Mouse (Mus musculus) MEL (cell line): Measurements from ENCODE around the gene Snrpd3. TPM values are rescaled to one million over a fixed set of nuclear protein-coding genes. Genes with fewer than 3 reads are reported as not detected.

Experiments
- DNase-seq: peaks from one replicate; pipeline ENCODE4 v3.0.0; 2011; ENCODE audit warnings: low read depth, low spot score
- H3K27ac ChIP-seq: 2 replicates; pipeline ENCODE4 v1.5.1; 2012; ENCODE audit warnings: low read depth, mild to moderate bottlenecking, control low read depth, low read length, moderate library complexity; ENCODE audit not compliant: control insufficient read depth
- H3K27me3 ChIP-seq, 2 experiments: fragments of 150-350 bp in 1 of 2; sonication (generic) in 1 of 2; 2 replicates each; pipeline ENCODE4 v1.6.1; 2012; ENCODE audit warnings: low read length in 2 of 2, mild to moderate bottlenecking in 2 of 2, improper control_type of control experiment in 1 of 2, moderate library complexity in 1 of 2; ENCODE audit not compliant: insufficient read depth in 2 of 2, control insufficient read depth in 1 of 2
- H3K36me3 ChIP-seq, 2 experiments: 2 replicates each; pipeline ENCODE4 v1.6.1; 2012 to 2014; ENCODE audit warnings: low read length in 2 of 2, improper control_type of control experiment in 1 of 2, inconsistent platforms in 1 of 2, mild to moderate bottlenecking in 1 of 2; ENCODE audit not compliant: insufficient read depth in 2 of 2, control insufficient read depth in 1 of 2
- H3K4me1 ChIP-seq, 2 experiments: fragments of 150-350 bp in 1 of 2; sonication (generic) in 1 of 2; 2 replicates each; pipeline ENCODE4 v1.6.1; 2012; ENCODE audit warnings: low read length in 2 of 2, improper control_type of control experiment in 1 of 2, mild to moderate bottlenecking in 1 of 2; ENCODE audit not compliant: insufficient read depth in 2 of 2, control insufficient read depth in 1 of 2
- H3K4me3 ChIP-seq, 2 experiments: fragments of 150-350 bp in 1 of 2; sonication (generic) in 1 of 2; 2 replicates each; pipeline ENCODE4 v1.5.1; 2012; ENCODE audit warnings: low read depth in 2 of 2, low read length in 2 of 2, mild to moderate bottlenecking in 2 of 2, moderate library complexity in 2 of 2, control low read depth in 1 of 2, improper control_type of control experiment in 1 of 2; ENCODE audit not compliant: control insufficient read depth in 1 of 2, insufficient read depth in 1 of 2
- H3K79me2 ChIP-seq: 2 replicates; pipeline ENCODE4 v1.6.1; 2012; ENCODE audit warnings: mild to moderate bottlenecking, low read length, moderate library complexity; ENCODE audit not compliant: control insufficient read depth, poor library complexity, insufficient read depth
- H3K9ac ChIP-seq: 2 replicates; pipeline ENCODE4 v1.6.1; 2012; ENCODE audit warnings: low read depth, mild to moderate bottlenecking, control low read depth, low read length, moderate library complexity; ENCODE audit not compliant: control insufficient read depth, poor library complexity, severe bottlenecking
- H3K9me3 ChIP-seq: fragments of 150-350 bp; sonication (generic); replicated peaks from 2 replicates; pipeline ENCODE4 v1.6.1; 2012; ENCODE audit warnings: mild to moderate bottlenecking, low read length, improper control_type of control experiment, moderate library complexity; ENCODE audit not compliant: insufficient read depth
- BHLHE40 ChIP-seq: IDR thresholded peaks from 2 replicates; pipeline ENCODE4 v1.6.1; 2012; ENCODE audit warnings: low read depth, mild to moderate bottlenecking, inconsistent platforms, low read length, improper control_type of control experiment, borderline replicate concordance
- CHD1 ChIP-seq: IDR thresholded peaks from 2 replicates; pipeline ENCODE4 v1.6.1; 2012; ENCODE audit warnings: low read depth, mild to moderate bottlenecking, inconsistent platforms, low read length, improper control_type of control experiment
- CTCF ChIP-seq, 3 experiments: IDR thresholded peaks in 2 of 3; conservative IDR thresholded peaks in 1 of 3; 2 replicates each; pipeline ENCODE4 v1.5.1; 2011 to 2012; ENCODE audit warnings: low read length in 3 of 3, low read depth in 2 of 3, mild to moderate bottlenecking in 2 of 3, improper control_type of control experiment in 1 of 3, inconsistent platforms in 1 of 3, mixed read lengths in 1 of 3, moderate library complexity in 1 of 3; ENCODE audit not compliant: control insufficient read depth in 1 of 3, insufficient read depth in 1 of 3, poor library complexity in 1 of 3, severe bottlenecking in 1 of 3
- E2F4 ChIP-seq: IDR thresholded peaks from 2 replicates; pipeline ENCODE4 v1.6.1; 2011; ENCODE audit warnings: low read depth, low read length, improper control_type of control experiment, borderline replicate concordance
- EP300 ChIP-seq, 2 experiments: IDR thresholded peaks; 2 replicates each; pipeline ENCODE4 v1.6.1; 2011; ENCODE audit warnings: improper control_type of control experiment in 2 of 2, low read length in 2 of 2, low read depth in 1 of 2, mild to moderate bottlenecking in 1 of 2
- ETS1 ChIP-seq: IDR thresholded peaks from 2 replicates; pipeline ENCODE4 v1.6.1; 2012; ENCODE audit warnings: low read depth, mild to moderate bottlenecking, inconsistent platforms, low read length, improper control_type of control experiment, moderate library complexity
- GABPA ChIP-seq: IDR thresholded peaks from 2 replicates; pipeline ENCODE4 v1.6.1; 2012; ENCODE audit warnings: low read depth, mild to moderate bottlenecking, inconsistent platforms, low read length, improper control_type of control experiment, moderate library complexity
- JUND ChIP-seq: IDR thresholded peaks from 2 replicates; pipeline ENCODE4 v1.6.1; 2011; ENCODE audit warnings: low read depth, mild to moderate bottlenecking, improper control_type of control experiment, low read length
- MAZ ChIP-seq: IDR thresholded peaks from 2 replicates; pipeline ENCODE4 v1.6.1; 2012; ENCODE audit warnings: low read depth, mild to moderate bottlenecking, inconsistent platforms, low read length, improper control_type of control experiment
- MEF2A ChIP-seq: IDR thresholded peaks from 2 replicates; pipeline ENCODE4 v1.6.1; 2014; ENCODE audit warnings: low read depth, mild to moderate bottlenecking, inconsistent platforms, low read length, improper control_type of control experiment; ENCODE audit not compliant: poor library complexity, insufficient replicate concordance, severe bottlenecking; ENCODE audit errors: extremely low read depth
- MXI1 ChIP-seq: IDR thresholded peaks from 2 replicates; pipeline ENCODE4 v1.6.1; 2011; ENCODE audit warnings: mild to moderate bottlenecking, low read depth, low read length, improper control_type of control experiment
- MYB ChIP-seq: IDR thresholded peaks from 2 replicates; pipeline ENCODE4 v1.6.1; 2011; ENCODE audit warnings: mild to moderate bottlenecking, low read depth, low read length, improper control_type of control experiment
- NRF1 ChIP-seq: IDR thresholded peaks from 2 replicates; pipeline ENCODE4 v1.6.1; 2014; ENCODE audit warnings: low read depth, mild to moderate bottlenecking, inconsistent platforms, low read length, improper control_type of control experiment, moderate library complexity; ENCODE audit not compliant: poor library complexity, insufficient read depth, severe bottlenecking
- POLR2AphosphoS2 ChIP-seq: IDR thresholded peaks from 2 replicates; pipeline ENCODE4 v1.6.1; 2011; ENCODE audit warnings: low read length, improper control_type of control experiment
- RAD21 ChIP-seq: IDR thresholded peaks from 2 replicates; pipeline ENCODE4 v1.6.1; 2011; ENCODE audit warnings: mild to moderate bottlenecking, low read depth, low read length, improper control_type of control experiment
- RCOR1 ChIP-seq: IDR thresholded peaks from 2 replicates; pipeline ENCODE4 v1.6.1; 2012; ENCODE audit warnings: low read depth, mild to moderate bottlenecking, inconsistent platforms, low read length, improper control_type of control experiment
- TAL1 ChIP-seq: IDR thresholded peaks from 2 replicates; pipeline ENCODE4 v1.6.1; 2012; ENCODE audit warnings: mild to moderate bottlenecking, inconsistent platforms, low read length, moderate library complexity, mixed read lengths
- TBP ChIP-seq: IDR thresholded peaks from 2 replicates; pipeline ENCODE4 v1.8.0; 2011; ENCODE audit warnings: low read depth, low read length, improper control_type of control experiment
- UBTF ChIP-seq: IDR thresholded peaks from 2 replicates; pipeline ENCODE4 v1.6.1; 2012; ENCODE audit warnings: low read depth, mild to moderate bottlenecking, inconsistent platforms, low read length, improper control_type of control experiment, moderate library complexity, borderline replicate concordance; ENCODE audit not compliant: insufficient read depth
- ZMIZ1 ChIP-seq: IDR thresholded peaks from 2 replicates; pipeline ENCODE4 v1.6.1; 2012; ENCODE audit warnings: low read depth, mild to moderate bottlenecking, inconsistent platforms, low read length, improper control_type of control experiment, moderate library complexity
- polyA plus RNA-seq, 2 experiments: library from polyadenylated mRNA; stranded (reverse) in 1 of 2; unstranded in 1 of 2; fragments of >175 nt in 1 of 2; fragments of >200 nt in 1 of 2; gene quantifications; 2 replicates each; pipeline versions ENCODE4 v1.2.1 to v1.2.4; 2012; ENCODE audit warnings: low replicate concordance in 2 of 2, low read depth in 1 of 2; ENCODE audit not compliant: insufficient read length in 2 of 2, insufficient read depth in 1 of 2, missing spikeins in 1 of 2
- total RNA-seq: library from RNA; depleted of rRNA; stranded (reverse); fragments of 300-350 nt; gene quantifications from 2 replicates; pipeline ENCODE4 v1.2.3, GENCODE M21; 2012

Snrpd3 gene
- total and polyA plus RNA-seq, 3 experiments: 155 to 643 TPM; not detected in 1

GRCm38 (mm10) chr10:75504234-75505129 lies 12.9 kb upstream of the Snrpd3 start:
- no peaks in the 10 kb centered on the region for H3K27me3 ChIP-seq
- H3K4me3 ChIP-seq: no peak overlapping the region
- peaks cover 0 to 14% of the 10 kb centered on the region in 2 experiments; a peak in 2 of 4 replicates for H3K4me1 ChIP-seq
- no peak overlapping the region for H3K27ac ChIP-seq
- H3K9me3 ChIP-seq: no peaks in the 10 kb centered on the region
- peak; percentile 55 for DNase-seq
- TF ChIP-seq CTCF (IDR thresholded peaks at IDR 0.05 in 2 of 3, conservative IDR thresholded peaks at IDR 0.05 in 1 of 3; ENCODE audit: control insufficient read depth in 1 of 3, insufficient read depth in 1 of 3, low read depth in 2 of 3, low read length in 3 of 3, poor library complexity in 1 of 3, severe bottlenecking in 1 of 3) (no peak), EP300 (IDR thresholded peaks at IDR 0.05; ENCODE audit: low read depth in 1 of 2, low read length in 2 of 2) (peak; percentile 23 to 71; a peak in 2 of 4 replicates), TAL1 (no peak), MYB (no peak), UBTF (no peak), NRF1 (no peak), GABPA (no peak), POLR2AphosphoS2 (no peak), E2F4 (no peak), BHLHE40 (no peak), ETS1 (peak; percentile 62; the same call in 1 of the 2 replicates), ZMIZ1 (no peak), JUND (no peak), TBP (0 out of 2 replicates have a peak, but pooled peaks have one; percentile 45), MXI1 (no peak), CHD1 (no peak)
- H3K79me2 ChIP-seq: no peaks in the 10 kb centered on the region
- no peak overlapping the region for H3K9ac ChIP-seq
- H3K36me3 ChIP-seq: peaks cover 0 to 6% of the 10 kb centered on the region in 2 experiments; a peak in 2 of 4 replicates

- peaks cover 2 to 6% of the 10 kb centered on the region in 2 experiments; a peak in 3 of 4 replicates for H3K36me3 ChIP-seq
- TF ChIP-seq TBP: no peak
- TF ChIP-seq MAZ: no peak
- TF ChIP-seq MXI1: no peak
- TF ChIP-seq MYB: no peak
- no peak for TF ChIP-seq RAD21
- no peak for TF ChIP-seq ZMIZ1
- no peak for TF ChIP-seq E2F4
- TF ChIP-seq GABPA: no peak
- TF ChIP-seq MEF2A: no peak
- no peak for TF ChIP-seq RCOR1
Observed at GRCm38 (mm10) chr10:75505130-75505495, 12.2 kb upstream of the Snrpd3 start.

More at GRCm38 (mm10) chr10:75505130-75505495, 12.2 kb upstream of the Snrpd3 start:
- no peaks in the 10 kb centered on the region for H3K27me3 ChIP-seq
- H3K4me3 ChIP-seq: no peak overlapping the region
- no peaks in the 10 kb centered on the region for H3K79me2 ChIP-seq
- peaks cover 0 to 14% of the 10 kb centered on the region in 2 experiments; a peak in 2 of 4 replicates for H3K4me1 ChIP-seq
- no peaks in the 10 kb centered on the region for H3K9me3 ChIP-seq
- H3K9ac ChIP-seq: no peak overlapping the region
- H3K27ac ChIP-seq: 0 out of 2 replicates have a peak overlapping the region, but pooled peaks have one; percentile 18
- no peak for DNase-seq
